Mouse (Mus musculus): ENCODE measurements around the gene Akr1c12.
"Not testable (repeated sequence)": the region's sequence is repeated elsewhere in the genome, so short reads cannot be mapped to it uniquely, and the experiment has no call there.

GRCm38 (mm10) chr13:4256894-4257293 is 22.3 kb downstream of the Akr1c12 start:
- TF ChIP-seq CTCF (IDR thresholded peaks at IDR 0.05; ENCODE audit: extremely low read depth, insufficient read length, insufficient replicate concordance, low read depth, low read length); POLR2A (IDR thresholded peaks at IDR 0.05; ENCODE audit: low read depth, low read length): not testable (repeated sequence)
